Mouse (Mus musculus) neural tube, embryonic 13.5 days (tissue): ENCODE measurements at regions not wholly inside any gene's neighbourhood (a gene's known extent, or its start where the extent isn't known, plus 50 kb on each side); places are given as distances from the start of the nearest gene placed in this dataset.
A peak's percentile ranks its signal among the peaks of the same experiment; 100 is the strongest.

Experiments
- ATAC-seq: fragments of 200-750 bp; cut with Nextera tagmentation; 2 replicates; pipeline ENCODE4 v1.8.0; 2017; ENCODE audit warnings: low read depth, mild to moderate bottlenecking, moderate TSS enrichment, moderate library complexity
- H3K27ac ChIP-seq: fragments of 300-500 bp; sonication (generic); replicated peaks from 2 replicates; pipeline ENCODE4 v1.5.1; 2015; ENCODE audit warnings: moderate library complexity, mild to moderate bottlenecking, inconsistent platforms
- H3K27me3 ChIP-seq: fragments of 300-500 bp; sonication (generic); 2 replicates; pipeline ENCODE4 v1.6.1; 2015; ENCODE audit warnings: mild to moderate bottlenecking, inconsistent platforms
- H3K36me3 ChIP-seq: fragments of 300-500 bp; sonication (generic); 2 replicates; pipeline ENCODE4 v1.6.1; 2015; ENCODE audit warnings: mild to moderate bottlenecking, inconsistent platforms
- H3K4me1 ChIP-seq: fragments of 300-500 bp; sonication (generic); replicated peaks from 2 replicates; pipeline ENCODE4 v1.6.1; 2015; ENCODE audit warnings: inconsistent platforms
- H3K4me2 ChIP-seq: fragments of 300-500 bp; sonication (generic); 2 replicates; pipeline ENCODE4 v1.6.1; 2015; ENCODE audit warnings: inconsistent platforms, mild to moderate bottlenecking, moderate library complexity
- H3K4me3 ChIP-seq: fragments of 300-500 bp; sonication (generic); 2 replicates; pipeline ENCODE4 v1.5.1; 2015; ENCODE audit warnings: mild to moderate bottlenecking, inconsistent platforms
- H3K9ac ChIP-seq: fragments of 300-500 bp; sonication (generic); 2 replicates; pipeline ENCODE4 v1.6.1; 2015; ENCODE audit warnings: moderate library complexity, mild to moderate bottlenecking, inconsistent platforms
- H3K9me3 ChIP-seq: fragments of 300-500 bp; sonication (generic); 2 replicates; pipeline ENCODE4 v1.6.1; 2016; ENCODE audit warnings: inconsistent platforms
- WGBS: fragments of 180-500 bp; shearing (Covaris S2); methylation state at CpG from one replicate; pipeline ENCODE4 v1.1.7; 2015; 5-methylcytosine and 5-hydroxymethylcytosine counted together
- microRNA counts: library from miRNA; unstranded; fragments of <30 nt; microRNA quantifications from one replicate; lab custom pipeline; 2016
- microRNA-seq: library from miRNA; unstranded; fragments of <30 nt; microRNA quantifications from one replicate; pipeline ENCODE4, GENCODE M21; 2016

DNA sequence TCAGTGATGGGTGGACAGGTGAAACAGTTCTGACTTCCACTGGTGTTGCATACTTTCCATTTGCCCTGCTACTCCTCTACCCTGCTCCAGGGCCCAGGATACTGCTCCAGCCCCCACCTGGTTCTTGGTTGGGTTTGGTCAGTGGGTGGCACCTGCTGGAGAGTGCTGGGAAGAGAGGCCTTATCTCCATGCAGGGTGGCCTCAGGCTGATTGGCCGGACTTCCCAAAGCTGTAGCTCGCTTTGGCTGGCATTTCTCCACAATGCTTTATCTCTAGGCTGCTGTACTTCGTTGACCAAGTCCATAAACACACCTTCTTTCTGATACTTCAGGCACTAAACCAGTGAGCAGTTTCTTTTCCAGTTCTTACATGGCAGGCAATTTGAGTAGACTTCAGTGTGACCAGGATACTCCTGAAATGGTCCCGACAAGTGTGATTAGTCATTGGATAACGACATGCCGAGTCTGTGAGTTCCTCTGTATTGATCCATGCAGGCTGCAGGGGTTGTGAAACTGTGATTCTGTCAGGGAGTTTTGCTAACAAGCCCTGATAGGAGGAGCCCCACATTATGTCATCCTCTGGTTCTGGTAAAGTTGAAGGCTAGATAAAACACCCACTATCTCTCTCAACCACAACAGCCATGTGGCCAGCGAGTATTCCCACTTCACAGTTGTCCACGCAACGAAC, 50.1 kb upstream of the Nr5a2 start:
- 76% methylated on average over 9 of the region's 9 CpGs for WGBS
- Histone ChIP-seq H3K9me3 (no peaks in the 10 kb centered on the region), H3K4me3 (no peak overlapping the region), H3K27me3 (no peaks in the 10 kb centered on the region), H3K4me1 (no peaks in the 10 kb centered on the region), H3K4me2 (no peak overlapping the region), H3K9ac (no peak overlapping the region), H3K36me3 (no peaks in the 10 kb centered on the region), H3K27ac (no peak overlapping the region)
- no peak for ATAC-seq

MicroRNAs in the stretch of these regions (microRNA counts, 519-probe panel; counts per million panel counts)
- microRNA mmu-miR-181a (lab: Ali Mortazavi, UCI) (5,992 counts per million, percentile 97 among the panel's probes with 10 or more counts), microRNA mmu-miR-181b+mmu-miR-181d (lab: Ali Mortazavi, UCI) (3,364 counts per million, percentile 45 among the panel's probes with 10 or more counts)

Small RNA genes in the stretch of these regions (microRNA-seq; reads per million reads assigned to microRNA genes)
- gene Mir181a-1: 3,947 reads per million, percentile 91 among the genes with 10 or more reads in this experiment
- 18.7 reads per million, percentile 34 among the genes with 10 or more reads in this experiment for gene Mir181b-1
